Mouse (Mus musculus) liver, adult 2 months (tissue): ENCODE results near the gene 4931428L18Rik. TPM values are rescaled to one million over a fixed set of nuclear protein-coding genes. Genes with fewer than 3 reads are reported as not detected.

Experiments
- DNase-seq: peaks from one replicate; pipeline ENCODE4 v3.0.0-alpha.2; 2011; ENCODE audit warnings: low read depth, low spot score; ENCODE audit errors: extremely low read depth
- H3K27ac ChIP-seq: fragments of 200-500 bp; replicated peaks from 2 replicates; pipeline ENCODE4 v1.5.1; 2012; ENCODE audit warnings: low read depth, mild to moderate bottlenecking, control low read depth, inconsistent platforms, low read length; ENCODE audit not compliant: insufficient read depth
- H3K27me3 ChIP-seq: fragments of 200-500 bp; 2 replicates; pipeline ENCODE4 v1.6.1; 2012; ENCODE audit warnings: mild to moderate bottlenecking, moderate library complexity, low read length, inconsistent platforms; ENCODE audit not compliant: control insufficient read depth, insufficient read depth
- H3K36me3 ChIP-seq: fragments of 200-500 bp; 2 replicates; pipeline ENCODE4 v1.6.1; 2012; ENCODE audit warnings: low read length, inconsistent platforms; ENCODE audit not compliant: control insufficient read depth, insufficient read depth
- H3K4me1 ChIP-seq: fragments of 200-500 bp; 2 replicates; pipeline ENCODE4 v1.6.1; 2011; ENCODE audit warnings: low read length; ENCODE audit not compliant: control insufficient read depth, insufficient read depth
- H3K4me3 ChIP-seq: fragments of 200-500 bp; 2 replicates; pipeline ENCODE4 v1.5.1; 2011; ENCODE audit warnings: low read depth, mild to moderate bottlenecking, control low read depth, low read length, moderate library complexity; ENCODE audit not compliant: insufficient read depth
- H3K79me2 ChIP-seq: fragments of 200-500 bp; 2 replicates; pipeline ENCODE4 v1.6.1; 2012; ENCODE audit warnings: inconsistent platforms, mild to moderate bottlenecking, low read length, moderate library complexity; ENCODE audit not compliant: control insufficient read depth, insufficient read depth
- H3K9ac ChIP-seq: fragments of 200-500 bp; 2 replicates; pipeline ENCODE4 v1.6.1; 2012; ENCODE audit warnings: low read depth, mild to moderate bottlenecking, control low read depth, inconsistent platforms, low read length
- CTCF ChIP-seq: fragments of 200-500 bp; IDR thresholded peaks from 2 replicates; pipeline ENCODE4 v1.5.1; 2011; ENCODE audit warnings: low read depth, low read length, control low read depth
- POLR2A ChIP-seq: fragments of 200-500 bp; IDR thresholded peaks from 2 replicates; pipeline ENCODE4 v1.6.1; 2011; ENCODE audit warnings: low read length, control low read depth; ENCODE audit not compliant: insufficient read depth; ENCODE audit errors: extremely low read depth
- WGBS: fragments of 180-500 bp; shearing (Covaris S2); methylation state at CpG from one replicate; pipeline ENCODE4 v1.1.7; 2018; 5-methylcytosine and 5-hydroxymethylcytosine counted together
- polyA plus RNA-seq: library from polyadenylated mRNA; depleted of rRNA; stranded (reverse); fragments of >200 nt; gene quantifications from 2 replicates; pipeline ENCODE4 v1.2.3, GENCODE M21; 2012; rRNA removed
- total RNA-seq: library from RNA; depleted of rRNA; stranded (reverse); fragments of >200 nt; gene quantifications from 2 replicates; pipeline ENCODE4 v1.2.3, GENCODE M21; 2014; rRNA removed

The 4931428L18Rik gene
- total and polyA plus RNA-seq, 2 experiments = 0.31 to 0.55 TPM

DNA sequence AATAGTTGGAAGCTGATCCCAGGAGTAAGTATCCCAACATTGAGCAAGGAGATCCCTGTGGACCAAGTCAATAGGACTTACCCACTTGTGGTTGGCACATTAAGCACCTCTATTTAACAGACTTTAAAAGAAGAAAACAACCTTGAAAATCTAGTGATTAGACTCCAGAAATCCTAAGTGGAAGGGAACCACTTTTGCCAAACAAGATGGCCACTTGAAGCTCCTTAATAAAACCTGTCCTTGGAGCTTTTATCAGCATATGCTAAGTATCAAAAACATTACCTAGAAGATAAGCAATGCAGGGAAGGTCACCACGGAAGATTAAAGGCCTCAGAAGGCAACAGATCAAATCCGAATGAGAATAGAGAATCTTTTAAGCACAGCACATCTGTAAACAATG, 270.7 kb downstream of the 4931428L18Rik start:
- H3K27ac ChIP-seq = peak overlapping the region; percentile 52
- no peak overlapping the region for H3K4me3 ChIP-seq
- H3K27me3 ChIP-seq = no peaks in the 10 kb centered on the region
- TF ChIP-seq POLR2A = no peak
- no peak for TF ChIP-seq CTCF
- DNase-seq = no peak
- WGBS = 81% methylated on average over 2 of the region's 2 CpGs
- no peaks in the 10 kb centered on the region for H3K36me3 ChIP-seq
- peaks cover 7% of the 10 kb centered on the region; the same call in 1 of the 2 replicates for H3K79me2 ChIP-seq
- H3K9ac ChIP-seq = no peak overlapping the region
- peaks cover 13% of the 10 kb centered on the region; the same call in 1 of the 2 replicates for H3K4me1 ChIP-seq

DNA sequence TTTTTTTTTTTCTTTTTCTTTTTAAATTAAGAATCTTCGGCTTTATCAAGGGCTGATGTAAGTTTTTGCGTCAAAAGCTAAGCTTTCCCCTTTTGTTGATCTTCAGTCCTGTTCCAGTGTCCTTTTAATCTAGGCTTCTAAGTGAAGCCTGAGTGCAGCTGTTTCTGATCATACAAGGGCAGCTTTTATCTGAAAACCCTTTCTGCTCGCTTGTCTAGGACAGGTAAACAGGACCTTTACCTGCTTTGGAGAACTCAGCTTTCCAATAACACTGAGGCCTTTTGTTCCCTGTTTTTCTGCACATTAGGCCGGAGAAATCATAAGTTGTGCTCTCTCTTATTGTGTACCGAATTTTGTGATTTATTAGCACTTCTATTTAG, 272.0 kb downstream of the 4931428L18Rik start:
- TF ChIP-seq POLR2A (no peak), CTCF (no peak)
- peaks cover 14% of the 10 kb centered on the region; the same call in 1 of the 2 replicates for H3K4me1 ChIP-seq
- peak overlapping the region; percentile 91 for H3K27ac ChIP-seq
- no peaks in the 10 kb centered on the region for H3K27me3 ChIP-seq
- H3K4me3 ChIP-seq = peak overlapping the region; percentile 69; the same call in 1 of the 2 replicates
- 9% methylated on average over 5 of the region's 5 CpGs for WGBS
- H3K9ac ChIP-seq = peak overlapping the region; percentile 63
- DNase-seq = peak; percentile 91
- peaks cover 7% of the 10 kb centered on the region; the same call in 1 of the 2 replicates for H3K79me2 ChIP-seq
- H3K36me3 ChIP-seq = peaks cover 4% of the 10 kb centered on the region

DNA sequence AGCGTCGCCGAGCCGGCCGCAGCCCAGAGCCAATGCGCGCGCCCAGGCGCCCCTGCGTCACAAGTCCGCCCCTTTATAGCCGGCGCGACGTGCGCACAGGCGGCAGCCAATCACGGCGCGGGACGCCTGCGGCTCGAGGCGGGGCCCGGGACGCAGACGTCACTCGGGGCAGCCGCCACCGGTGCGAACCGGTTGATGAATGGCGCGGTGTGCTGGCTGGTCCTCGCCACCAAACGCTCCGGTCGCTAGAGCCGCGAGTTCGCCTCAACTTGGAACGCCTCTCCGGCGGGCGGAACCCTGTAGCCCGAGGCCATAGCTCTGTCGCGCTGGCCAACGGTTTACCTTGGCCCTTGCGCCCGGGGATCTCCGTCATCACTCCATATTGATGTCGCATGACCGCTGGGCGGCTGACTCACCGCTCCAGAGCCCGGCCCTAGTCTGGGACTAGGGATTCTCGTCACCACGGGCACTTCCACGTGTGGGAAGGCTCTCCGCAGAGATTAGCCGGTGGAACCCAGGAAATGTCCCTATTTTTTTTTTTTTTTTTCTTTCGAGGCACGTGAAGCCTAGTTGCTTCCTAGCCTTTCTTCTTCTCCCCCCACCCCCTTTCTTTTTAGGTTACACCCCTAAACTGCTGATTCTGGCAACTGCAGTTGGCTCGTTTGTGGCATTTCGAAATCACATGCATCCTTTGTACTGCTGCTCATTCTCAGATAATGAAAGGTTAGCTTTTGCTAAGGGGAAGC, 272.6 kb downstream of the 4931428L18Rik start:
- Histone ChIP-seq H3K9ac (peak overlapping the region; percentile 72), H3K4me1 (peaks cover 14% of the 10 kb centered on the region; the same call in 1 of the 2 replicates), H3K27me3 (no peaks in the 10 kb centered on the region), H3K79me2 (peaks cover 7% of the 10 kb centered on the region; the same call in 1 of the 2 replicates), H3K36me3 (peaks cover 8% of the 10 kb centered on the region), H3K4me3 (peak overlapping the region; percentile 69), H3K27ac (peak overlapping the region; percentile 91)
- WGBS = under 1% methylated on average over 66 of the region's 66 CpGs
- TF ChIP-seq POLR2A (no peak; the same call in 1 of the 2 replicates), CTCF (peak; percentile 33)
- peak; percentile 95 for DNase-seq

DNA sequence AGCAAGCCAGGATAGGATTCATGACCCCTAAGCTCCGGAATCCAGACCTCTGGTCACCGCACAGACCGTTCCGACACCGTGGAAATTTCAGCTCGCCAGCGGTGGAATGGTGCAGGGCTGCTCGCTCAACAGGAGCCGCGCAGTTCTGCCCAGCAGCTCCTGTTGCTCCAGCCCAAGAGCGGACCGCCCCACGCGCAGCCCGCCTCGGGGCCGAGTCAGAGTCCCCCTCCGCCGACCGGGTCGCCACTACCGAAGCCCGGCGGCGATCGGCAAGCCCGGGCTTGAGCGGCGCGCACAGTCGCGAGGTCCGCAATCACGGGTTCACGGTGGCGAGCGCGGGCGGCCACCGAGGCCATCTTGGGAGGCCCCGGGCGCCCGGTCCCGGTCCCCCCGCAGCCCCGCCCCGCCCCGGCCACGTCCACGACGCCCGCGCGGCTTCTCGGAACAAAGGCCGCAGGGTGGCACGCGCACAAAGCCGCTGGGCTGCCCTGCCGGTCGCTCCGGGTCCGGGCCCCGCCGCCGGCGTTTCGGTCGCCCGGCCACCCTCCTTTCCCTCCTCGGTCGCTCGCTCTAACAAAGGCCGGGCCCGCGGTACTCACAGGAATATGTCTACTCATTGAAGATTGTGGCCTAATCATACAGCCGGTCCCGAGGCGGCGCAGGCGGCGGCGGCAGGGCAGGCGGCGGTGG, 273.4 kb downstream of the 4931428L18Rik start:
- H3K27ac ChIP-seq = peak overlapping the region; percentile 100
- peaks cover 7% of the 10 kb centered on the region; the same call in 1 of the 2 replicates for H3K79me2 ChIP-seq
- H3K4me1 ChIP-seq = peaks cover 14% of the 10 kb centered on the region; the same call in 1 of the 2 replicates
- no peak for DNase-seq
- TF ChIP-seq CTCF (no peak), POLR2A (0 out of 2 replicates have a peak, but pooled peaks have one; percentile 60)
- peaks cover 15% of the 10 kb centered on the region for H3K36me3 ChIP-seq
- H3K4me3 ChIP-seq = peak overlapping the region; percentile 92
- H3K9ac ChIP-seq = peak overlapping the region; percentile 98
- WGBS = under 1% methylated on average over 79 of the region's 85 CpGs
- no peaks in the 10 kb centered on the region for H3K27me3 ChIP-seq

DNA sequence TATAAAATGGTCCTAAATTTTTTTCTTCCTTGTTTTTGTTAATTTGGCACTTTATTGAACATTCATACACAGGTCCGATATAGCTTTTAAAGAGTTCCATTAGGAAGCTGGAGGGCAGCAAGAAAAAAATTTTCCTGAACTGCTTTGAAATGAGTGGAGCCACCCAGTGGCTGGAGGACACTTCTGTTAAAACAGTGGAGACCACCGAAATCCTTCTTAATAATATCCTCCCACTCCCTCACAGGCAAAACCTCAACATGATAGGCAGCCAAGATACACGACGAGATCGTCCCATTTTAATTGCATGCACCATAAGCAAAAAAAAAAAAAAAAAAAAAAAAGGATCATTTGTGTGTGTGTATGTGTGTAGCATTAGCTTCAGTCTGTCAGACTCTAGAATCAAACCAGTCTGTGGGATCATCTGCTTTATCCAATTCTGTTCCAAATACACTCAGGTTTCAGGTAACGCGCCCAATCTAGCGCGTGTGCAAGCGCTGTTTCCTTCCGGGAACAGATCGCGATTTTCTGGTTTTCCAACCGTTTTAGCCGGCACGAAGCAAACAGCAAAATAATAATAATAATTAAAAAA, 274.0 kb downstream of the 4931428L18Rik start:
- H3K4me3 ChIP-seq = peak overlapping the region; percentile 92
- peaks cover 22% of the 10 kb centered on the region for H3K36me3 ChIP-seq
- peaks cover 14% of the 10 kb centered on the region; the same call in 1 of the 2 replicates for H3K4me1 ChIP-seq
- H3K27me3 ChIP-seq = no peaks in the 10 kb centered on the region
- peak overlapping the region; percentile 98 for H3K9ac ChIP-seq
- no peak for DNase-seq
- H3K79me2 ChIP-seq = peaks cover 7% of the 10 kb centered on the region; the same call in 1 of the 2 replicates
- under 1% methylated on average over 16 of the region's 16 CpGs for WGBS
- H3K27ac ChIP-seq = peak overlapping the region; percentile 100
- no peak for TF ChIP-seq POLR2A
- no peak for TF ChIP-seq CTCF

Other genes with a start within 250 kb of the 4931428L18Rik start
- gene AC153137.1, start 244.7 kb downstream of the 4931428L18Rik start, total RNA-seq = not detected in 2 replicates
- gene AC153137.1, start 244.7 kb downstream of the 4931428L18Rik start, polyA plus RNA-seq = not detected in 2 replicates
- gene Lgsn, start 46.3 kb downstream of the 4931428L18Rik start, total RNA-seq = not detected in 2 replicates
- gene Lgsn, start 46.3 kb downstream of the 4931428L18Rik start, polyA plus RNA-seq = not detected in 2 replicates
- gene Pih1d3, start 154 bp upstream of the 4931428L18Rik start, total RNA-seq = not detected in 2 replicates
- gene Pih1d3, start 154 bp upstream of the 4931428L18Rik start, polyA plus RNA-seq = not detected in 2 replicates